Mouse (Mus musculus): Measurements from ENCODE around the gene Kat14.

DNA sequence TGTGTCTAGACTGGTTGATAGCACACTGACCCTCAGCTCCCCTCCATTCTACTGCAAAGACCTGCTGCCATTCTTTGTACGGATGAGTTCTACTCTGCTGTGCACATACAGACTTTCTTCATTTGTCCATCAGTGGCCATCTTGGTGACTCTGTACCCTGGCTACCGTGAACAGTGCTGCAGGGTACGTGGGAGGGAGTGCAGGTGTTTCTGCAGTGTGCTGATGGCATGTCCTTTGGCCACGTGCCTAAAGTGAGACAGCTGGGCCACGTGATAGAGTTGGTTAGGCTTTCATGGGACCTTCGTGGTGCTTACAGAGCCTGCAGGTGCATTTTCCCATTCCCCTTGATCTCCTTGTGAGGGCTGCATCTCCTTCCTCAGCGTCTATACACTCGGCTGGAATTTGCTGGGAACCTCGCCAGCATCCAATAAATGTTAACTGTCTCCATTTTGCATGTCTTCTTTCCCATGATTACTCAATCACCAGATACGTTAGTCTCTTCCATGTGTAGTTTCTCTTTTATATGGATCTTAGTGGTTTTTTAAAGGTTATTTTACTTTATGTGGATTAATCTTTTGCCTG lies 53.4 kb downstream of the Kat14 start:
- TF ChIP-seq CTCF (IDR thresholded peaks at IDR 0.05; ENCODE audit: insufficient read depth, low read depth, low read length) (no peak), POLR2A (IDR thresholded peaks at IDR 0.05; ENCODE audit: insufficient read depth, low read depth, low read length) (no peak)

All from olfactory bulb, adult 2 months (tissue).